Mouse (Mus musculus) liver, embryonic 14.5 days (tissue): ENCODE data around the gene Plcb3. TPM values are rescaled to one million over a fixed set of nuclear protein-coding genes. Genes with fewer than 3 reads are reported as not detected.

Source experiments
- ATAC-seq: fragments of 200-750 bp; cut with Nextera tagmentation; 2 replicates; pipeline ENCODE4 v1.8.0; 2017; ENCODE audit warnings: moderate number of reproducible peaks, mild to moderate bottlenecking, moderate library complexity; ENCODE audit not compliant: insufficient read depth
- DNase-seq, 3 experiments: peaks; one replicate each; pipeline ENCODE4 v3.0.0-alpha.2; 2012 to 2013; ENCODE audit warnings: low read depth in 3 of 3, low spot score in 3 of 3
- H3K27ac ChIP-seq: fragments of 300-500 bp; sonication (generic); 2 replicates; pipeline ENCODE4 v1.5.1; 2014; ENCODE audit warnings: moderate library complexity, mild to moderate bottlenecking, control low read depth, inconsistent platforms
- H3K27me3 ChIP-seq: fragments of 300-500 bp; sonication (generic); 2 replicates; pipeline ENCODE4 v1.6.1; 2014; ENCODE audit warnings: mild to moderate bottlenecking, low read length, moderate library complexity; ENCODE audit not compliant: control insufficient read depth, insufficient read depth
- H3K36me3 ChIP-seq: fragments of 300-500 bp; sonication (generic); replicated peaks from 2 replicates; pipeline ENCODE4 v1.6.1; 2014; ENCODE audit warnings: low read depth; ENCODE audit not compliant: control insufficient read depth, insufficient read depth
- H3K4me1 ChIP-seq, 2 experiments: fragments of 200-500 bp in 1 of 2; fragments of 300-500 bp in 1 of 2; sonication (generic) in 1 of 2; replicated peaks; 2 replicates each; pipeline ENCODE4 v1.6.1; 2012 to 2014; ENCODE audit warnings: antibody characterized with exemption in 1 of 2, inconsistent platforms in 1 of 2, low read length in 1 of 2; ENCODE audit not compliant: control insufficient read depth in 2 of 2, insufficient read depth in 2 of 2
- H3K4me2 ChIP-seq: fragments of 300-500 bp; sonication (generic); 2 replicates; pipeline ENCODE4 v1.6.1; 2014; ENCODE audit warnings: low read depth, mild to moderate bottlenecking, control low read depth, moderate library complexity
- H3K4me3 ChIP-seq, 2 experiments: fragments of 200-500 bp in 1 of 2; fragments of 300-500 bp in 1 of 2; sonication (generic) in 1 of 2; 2 replicates each; pipeline ENCODE4 v1.5.1; 2012 to 2014; ENCODE audit warnings: low read depth in 2 of 2, low read length in 2 of 2, mild to moderate bottlenecking in 2 of 2, control low read depth in 1 of 2, inconsistent platforms in 1 of 2, moderate library complexity in 1 of 2; ENCODE audit not compliant: insufficient read depth in 1 of 2
- H3K9ac ChIP-seq: fragments of 300-500 bp; sonication (generic); replicated peaks from 2 replicates; pipeline ENCODE4 v1.6.1; 2014; ENCODE audit warnings: mild to moderate bottlenecking, control low read depth, moderate library complexity
- H3K9me3 ChIP-seq: fragments of 300-500 bp; sonication (generic); 2 replicates; pipeline ENCODE4 v1.6.1; 2016; ENCODE audit warnings: low read length, mixed read lengths; ENCODE audit not compliant: control insufficient read depth
- CTCF ChIP-seq: IDR thresholded peaks from 2 replicates; pipeline ENCODE4 v1.5.1; 2016; ENCODE audit warnings: antibody characterized with exemption, low read depth, control low read depth
- EP300 ChIP-seq: IDR thresholded peaks from 2 replicates; pipeline ENCODE4 v1.6.1; 2016; ENCODE audit warnings: antibody characterized with exemption, low read depth
- WGBS: fragments of 180-500 bp; shearing (Covaris S2); extraction: QIAGEN DNeasy Blood & Tissue Kit; methylation state at CpG from one replicate; pipeline ENCODE4 v1.1.7; 2014; ENCODE audit not compliant: insufficient replicate concordance; 5-methylcytosine and 5-hydroxymethylcytosine counted together
- polyA plus RNA-seq, 2 experiments: library from polyadenylated mRNA; depleted of rRNA in 1 of 2; stranded (reverse) in 1 of 2; unstranded in 1 of 2; fragments of >200 nt; fragmentation: Nextera tagmentation in 1 of 2; extraction: Ambion mirVana in 1 of 2; gene quantifications; 2 replicates each; pipeline versions ENCODE4 v1.2.1 to v1.2.3; 2012 to 2014

The Plcb3 gene
- polyA plus RNA-seq, 2 experiments, result 4.6 to 7.7 TPM

DNA sequence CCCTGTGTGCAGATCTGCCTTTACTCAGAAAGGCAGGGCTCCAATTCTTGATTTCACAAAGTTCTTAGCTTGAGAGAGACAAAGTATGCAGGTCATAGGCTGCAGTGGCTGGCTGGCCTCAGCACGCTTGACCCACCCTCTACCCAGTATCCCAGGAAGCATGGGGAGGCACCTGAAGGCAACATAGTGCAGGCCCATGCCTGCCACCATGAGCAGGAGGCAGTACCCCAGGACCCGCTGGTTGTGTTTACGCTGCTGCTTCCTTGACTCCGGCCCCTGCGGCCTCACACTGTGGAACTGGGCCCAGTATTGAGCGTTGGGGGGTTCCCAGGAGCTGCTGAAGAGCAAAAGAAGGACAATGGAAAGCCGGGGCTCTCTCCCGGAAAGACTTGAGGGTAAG lies 13.0 kb upstream of the Plcb3 start:
- Histone ChIP-seq H3K9ac (no peak overlapping the region), H3K9me3 (no peaks in the 10 kb centered on the region), H3K27ac (no peak overlapping the region), H3K4me1 (peaks cover 24 to 25% of the 10 kb centered on the region in 2 experiments), H3K36me3 (no peaks in the 10 kb centered on the region), H3K27me3 (no peaks in the 10 kb centered on the region), H3K4me2 (no peak overlapping the region), H3K4me3 (no peak overlapping the region)
- no peak for DNase-seq
- no peak for ATAC-seq
- TF ChIP-seq CTCF, result no peak
- TF ChIP-seq EP300, result no peak
- WGBS, result 80% methylated on average over 8 of the region's 8 CpGs

DNA sequence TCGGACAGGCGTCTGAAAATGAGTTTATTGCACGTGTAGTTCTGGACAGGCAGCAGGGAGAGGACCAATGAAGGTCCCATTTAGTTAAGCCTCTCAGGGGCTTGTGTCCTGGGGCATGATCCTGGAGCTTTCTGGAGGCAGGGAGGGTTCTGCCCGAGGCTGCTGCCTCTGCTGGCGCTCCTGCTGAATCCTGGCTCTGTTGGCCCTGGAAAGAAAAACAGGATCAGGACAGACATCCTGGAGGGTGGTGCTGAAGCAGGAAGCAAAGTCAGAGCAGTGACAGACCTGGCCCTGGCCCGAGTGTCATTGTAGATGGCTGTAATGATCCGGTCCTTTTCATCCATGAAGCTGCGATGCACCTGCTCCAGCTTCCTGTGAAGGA lies 11.6 kb upstream of the Plcb3 start:
- Histone ChIP-seq H3K36me3 (no peaks in the 10 kb centered on the region), H3K9ac (peak overlapping the region; percentile 62), H3K27me3 (no peaks in the 10 kb centered on the region), H3K9me3 (no peaks in the 10 kb centered on the region), H3K4me3 (peak overlapping the region; percentile 51 to 64), H3K4me2 (peak overlapping the region; percentile 76), H3K27ac (no peak overlapping the region), H3K4me1 (peaks cover 19 to 21% of the 10 kb centered on the region in 2 experiments)
- 5% methylated on average over 8 of the region's 8 CpGs for WGBS
- no peak for ATAC-seq
- DNase-seq, result no peak
- no peak for TF ChIP-seq EP300
- TF ChIP-seq CTCF, result no peak

DNA sequence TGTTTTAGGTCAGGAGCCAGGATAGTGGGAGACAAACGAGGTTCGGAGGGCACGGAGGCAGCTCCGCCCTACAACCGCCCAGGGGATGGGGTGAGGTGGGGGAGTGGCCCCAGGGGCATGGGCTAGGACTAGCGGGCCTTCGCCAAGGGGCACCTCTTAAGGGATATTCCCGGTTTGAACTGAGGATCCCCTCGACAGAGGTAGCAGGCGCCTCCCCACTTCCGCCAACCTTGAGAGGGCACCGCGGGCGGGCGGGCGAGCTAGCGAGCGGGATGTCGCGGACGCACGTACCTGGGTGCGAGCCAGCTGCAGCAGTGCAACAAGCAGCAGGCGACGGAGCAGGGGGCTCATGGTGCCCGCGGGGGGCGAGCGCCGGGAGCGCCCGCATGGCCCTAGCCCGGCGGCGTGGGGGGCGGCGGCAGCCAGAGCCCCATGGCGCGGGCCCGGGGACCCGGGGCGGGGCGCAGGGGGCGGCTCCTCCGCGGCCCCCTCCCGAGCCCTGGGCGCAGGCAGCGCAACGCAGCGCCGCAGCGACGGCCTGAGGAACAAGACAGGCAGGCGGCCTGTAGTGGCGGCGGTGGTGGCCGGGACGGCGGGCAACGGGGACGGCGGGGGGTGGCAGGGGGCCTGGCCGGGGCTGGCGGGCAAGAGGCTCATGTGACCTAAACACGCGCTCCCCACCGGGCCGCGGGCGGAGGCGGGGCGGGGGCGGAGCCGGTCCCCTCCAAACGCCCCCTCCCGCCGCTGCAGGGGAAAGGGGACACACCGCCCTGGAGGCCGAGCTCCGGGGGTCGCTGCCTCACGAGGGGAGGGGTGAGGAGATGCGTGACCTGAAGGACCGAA lies 11.0 kb upstream of the Plcb3 start, which contains the start of gene Vegfb:
Gene Vegfb, minus strand, starts transcription at position 591 of the 843 bp plus-strand sequence.
- under 1% methylated on average over 73 of the region's 85 CpGs for WGBS
- Histone ChIP-seq H3K9me3 (no peaks in the 10 kb centered on the region), H3K4me1 (peaks cover 19% of the 10 kb centered on the region in 2 experiments), H3K9ac (peak within 1 kb of the TSS; percentile 62), H3K36me3 (no peaks in the 10 kb centered on the region), H3K27ac (no peak within 1 kb of the TSS; the same call in 1 of the 2 replicates), H3K27me3 (no peaks in the 10 kb centered on the region), H3K4me2 (peak within 1 kb of the TSS; percentile 76), H3K4me3 (peak within 1 kb of the TSS; percentile 53 to 64)
- ATAC-seq, result peak; percentile 58; the same call in 1 of the 2 replicates
- no peak for TF ChIP-seq CTCF
- no peak for TF ChIP-seq EP300
- no peak for DNase-seq

DNA sequence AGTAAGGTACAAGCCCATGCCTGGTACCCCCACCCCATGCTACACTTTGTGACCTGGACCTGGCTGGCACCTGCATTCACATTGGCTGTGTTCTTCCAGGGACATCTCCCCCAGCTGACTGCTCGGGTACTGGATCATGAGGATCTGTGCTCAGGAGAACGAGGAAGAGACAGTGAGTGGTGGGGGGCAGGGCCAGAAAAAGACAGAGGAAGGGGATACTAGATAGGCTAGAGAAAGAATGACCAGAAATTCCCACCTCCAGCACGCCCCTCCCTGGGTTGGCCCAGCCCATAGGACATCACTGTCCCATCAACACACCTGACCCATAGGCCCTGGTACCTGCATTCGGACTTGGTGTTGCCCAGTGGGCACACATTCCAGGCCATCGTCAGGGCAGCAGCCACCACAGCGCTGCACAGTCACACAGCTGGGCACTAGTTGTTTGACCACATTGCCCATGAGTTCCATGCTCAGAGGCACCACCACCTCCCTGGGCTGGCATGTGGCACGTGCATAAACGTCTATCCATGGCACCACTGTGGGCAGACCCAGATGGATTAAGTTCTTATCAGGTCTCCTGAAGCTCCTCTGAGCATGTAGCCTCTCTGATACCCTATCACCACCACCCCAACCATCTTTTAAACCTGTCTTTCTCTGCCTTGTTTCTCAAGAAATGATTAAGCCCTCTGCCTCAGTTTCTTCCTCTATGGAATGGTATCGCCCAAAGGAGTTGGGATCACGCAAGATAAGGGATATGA lies 9.9 kb upstream of the Plcb3 start:
- no peaks in the 10 kb centered on the region for H3K27me3 ChIP-seq
- H3K4me3 ChIP-seq, result peak overlapping the region in 1 of 2 experiments; percentile 64; a peak in 2 of 4 replicates
- H3K9me3 ChIP-seq, result no peaks in the 10 kb centered on the region
- H3K36me3 ChIP-seq, result no peaks in the 10 kb centered on the region
- H3K9ac ChIP-seq, result no peak overlapping the region
- peaks cover 11 to 18% of the 10 kb centered on the region in 2 experiments for H3K4me1 ChIP-seq
- peak; percentile 45; the same call in 1 of the 2 replicates for ATAC-seq
- peak overlapping the region; percentile 76 for H3K4me2 ChIP-seq
- TF ChIP-seq CTCF, result no peak
- peak; percentile 79 for TF ChIP-seq EP300
- no peak for DNase-seq
- no peak overlapping the region for H3K27ac ChIP-seq
- WGBS, result 46% methylated on average over 10 of the region's 10 CpGs

DNA sequence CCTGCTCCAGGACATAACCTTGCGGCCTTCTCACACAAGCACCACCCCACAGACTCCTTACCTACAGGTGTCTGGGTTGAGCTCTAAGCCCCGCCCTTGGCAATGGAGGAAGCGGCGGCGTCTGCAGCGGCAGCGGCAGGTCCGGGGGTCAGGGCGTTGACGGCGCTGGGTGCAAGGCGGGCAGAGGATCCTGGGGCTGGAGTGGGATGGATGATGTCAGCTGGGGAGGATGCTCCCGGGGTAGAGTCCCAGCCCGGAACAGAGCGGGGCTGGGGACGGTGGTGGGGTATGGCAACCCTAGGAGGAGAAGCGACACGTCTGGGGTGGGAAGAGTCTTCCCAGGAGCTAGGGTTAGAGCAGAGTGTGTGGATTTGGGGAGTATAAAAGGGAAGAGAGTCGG lies 9.0 kb upstream of the Plcb3 start:
- H3K27me3 ChIP-seq, result no peaks in the 10 kb centered on the region
- no peak for TF ChIP-seq CTCF
- no peak for TF ChIP-seq EP300
- ATAC-seq, result no peak
- H3K4me1 ChIP-seq, result peaks cover 11 to 18% of the 10 kb centered on the region in 2 experiments
- H3K27ac ChIP-seq, result no peak overlapping the region
- no peaks in the 10 kb centered on the region for H3K9me3 ChIP-seq
- H3K36me3 ChIP-seq, result no peaks in the 10 kb centered on the region
- 88% methylated on average over 19 of the region's 19 CpGs for WGBS
- H3K4me2 ChIP-seq, result no peak overlapping the region
- no peak for DNase-seq
- H3K9ac ChIP-seq, result no peak overlapping the region
- no peak overlapping the region for H3K4me3 ChIP-seq
